Mouse (Mus musculus): ENCODE results near the gene Pld6.
A peak's percentile ranks its signal among the peaks of the same experiment; 100 is the strongest.

The Pld6 gene

DNA sequence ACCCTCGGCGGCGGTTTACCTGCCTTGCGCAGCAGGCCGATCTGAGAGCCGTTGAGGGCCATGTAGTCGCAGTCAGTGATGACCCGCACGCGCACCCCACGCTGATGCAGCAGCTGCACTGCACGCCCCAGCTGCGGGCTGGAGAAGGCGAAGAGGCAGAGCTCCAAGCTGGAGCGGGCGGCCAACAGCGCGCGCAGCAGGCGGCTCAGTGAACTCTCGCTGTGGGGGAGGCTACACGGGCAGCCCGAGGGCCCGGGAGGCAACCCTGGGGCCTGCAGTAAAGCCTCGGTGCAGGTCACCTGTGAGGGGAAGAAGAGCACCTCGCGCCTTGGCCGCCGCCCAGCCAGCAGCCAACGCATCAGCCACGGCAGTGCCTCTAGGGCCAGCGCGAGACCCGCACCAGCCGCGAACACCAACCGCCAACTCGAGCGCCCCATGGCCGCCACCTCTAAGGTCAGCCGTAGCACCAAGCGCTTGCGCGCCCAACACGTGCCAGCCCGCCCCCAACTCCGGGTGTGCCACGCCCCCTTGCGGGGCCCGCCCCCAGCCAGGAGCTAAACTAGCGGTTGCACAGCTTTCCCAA, at the start of gene Pld6:
Pld6 (minus strand) TSS at position 447 of the 583 bp plus-strand sequence.
- DNase-seq, result peak; percentile 42 to 56

DNA sequence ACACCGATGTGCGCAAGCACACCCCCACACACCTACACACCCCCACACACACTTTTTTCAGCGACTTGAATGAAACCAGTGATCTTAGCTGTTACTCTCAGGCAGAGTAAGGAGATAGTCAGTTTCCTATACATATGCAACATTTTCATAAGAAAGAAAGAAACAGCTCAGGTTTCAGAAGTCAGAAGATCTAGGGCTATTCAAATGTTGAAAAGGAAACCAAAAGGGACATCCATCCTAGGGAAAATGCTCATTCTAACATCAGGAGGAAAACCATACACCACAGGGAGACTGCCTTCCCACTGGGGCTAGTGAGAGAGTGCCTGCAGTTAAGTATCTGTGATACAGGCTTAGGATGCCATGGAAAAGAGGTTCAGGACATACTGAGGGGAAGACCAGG, 34.2 kb upstream of the Pld6 start:
- no peak for DNase-seq

DNA sequence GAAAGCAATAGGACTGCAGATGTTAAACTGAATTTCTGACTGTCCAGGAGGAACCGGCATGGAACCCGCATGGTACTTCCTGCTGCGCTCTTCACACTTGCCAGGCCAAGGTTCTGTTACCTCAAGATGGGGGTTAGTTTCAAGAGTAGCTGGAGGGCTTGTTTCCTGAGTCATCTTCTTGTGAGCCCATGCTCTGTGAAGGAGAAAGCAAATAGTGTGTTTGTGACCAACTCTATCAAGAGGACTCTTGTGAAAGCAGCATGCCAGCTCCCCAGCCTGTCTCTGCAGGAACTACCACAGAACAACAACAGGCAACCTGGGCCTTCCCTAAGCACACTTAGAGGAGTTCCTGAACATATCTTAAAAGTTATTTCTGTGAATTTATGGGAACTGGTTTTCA, 30.5 kb upstream of the Pld6 start:
- DNase-seq, result no peak

DNA sequence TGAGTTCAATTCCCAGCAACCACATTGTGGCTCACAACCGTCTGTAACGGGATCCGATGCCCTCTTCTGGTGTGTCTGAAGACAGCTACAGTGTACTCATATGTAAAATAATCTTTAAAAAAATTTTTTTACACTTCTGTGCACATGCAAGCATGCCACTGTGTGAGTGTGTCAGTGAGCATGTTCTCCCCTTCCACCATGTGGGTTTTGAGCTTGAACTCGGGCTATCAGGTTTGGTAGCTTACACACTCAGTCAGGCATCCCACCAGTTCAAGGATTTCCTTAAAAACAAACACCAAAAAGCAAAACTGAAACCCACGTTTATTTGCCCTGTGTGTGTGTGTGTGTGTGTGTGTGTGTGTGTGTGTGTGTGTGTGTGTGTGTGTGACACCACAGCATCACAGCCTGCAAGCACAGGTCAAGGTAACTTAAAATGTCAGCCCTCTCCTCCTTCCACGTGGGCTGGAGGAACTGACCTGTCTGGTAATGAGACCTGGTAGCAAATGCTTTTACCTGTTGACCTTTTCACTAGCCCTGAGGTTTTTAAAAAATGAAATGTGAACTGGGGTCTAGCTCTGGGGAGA, 28.1 kb upstream of the Pld6 start:
- no peak for DNase-seq

DNA sequence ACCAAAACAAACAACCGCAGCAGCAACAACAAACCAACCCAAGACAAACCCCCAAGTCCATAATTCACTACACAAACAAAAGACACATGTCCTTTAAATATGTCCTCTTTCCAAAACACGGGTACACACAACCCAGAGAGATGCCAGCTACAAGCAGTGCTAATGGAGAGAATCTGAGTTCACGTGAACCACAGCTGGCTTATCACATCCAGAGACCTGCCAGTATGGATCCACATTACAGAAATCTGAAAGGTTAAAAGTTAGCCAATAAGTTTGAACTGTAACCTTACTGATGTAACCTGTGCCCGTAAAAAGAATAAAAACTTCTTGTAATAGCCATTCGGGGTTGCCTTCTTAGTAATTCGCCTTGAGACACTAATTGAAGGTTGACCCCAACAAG, 27.5 kb upstream of the Pld6 start:
- no peak for DNase-seq

DNA sequence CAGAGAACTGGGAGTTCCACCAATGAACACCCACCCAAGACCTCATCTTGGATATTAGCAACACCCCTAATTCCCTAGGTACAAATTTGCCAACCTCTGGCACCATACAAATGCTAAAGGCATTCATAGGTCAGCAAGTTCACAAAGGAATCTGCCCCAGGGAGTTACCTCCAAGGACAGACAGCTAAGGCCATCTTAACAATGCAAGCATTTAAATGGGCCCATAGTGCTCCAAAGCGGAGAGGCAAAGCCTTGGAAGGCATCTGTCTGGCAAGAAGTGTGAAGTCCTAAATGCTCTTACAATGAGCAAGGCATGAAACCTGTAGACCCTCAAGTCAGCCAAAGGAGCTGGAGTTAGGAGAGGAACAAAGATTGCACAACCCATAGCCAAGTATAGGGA, 26.9 kb upstream of the Pld6 start:
- no peak for DNase-seq

DNA sequence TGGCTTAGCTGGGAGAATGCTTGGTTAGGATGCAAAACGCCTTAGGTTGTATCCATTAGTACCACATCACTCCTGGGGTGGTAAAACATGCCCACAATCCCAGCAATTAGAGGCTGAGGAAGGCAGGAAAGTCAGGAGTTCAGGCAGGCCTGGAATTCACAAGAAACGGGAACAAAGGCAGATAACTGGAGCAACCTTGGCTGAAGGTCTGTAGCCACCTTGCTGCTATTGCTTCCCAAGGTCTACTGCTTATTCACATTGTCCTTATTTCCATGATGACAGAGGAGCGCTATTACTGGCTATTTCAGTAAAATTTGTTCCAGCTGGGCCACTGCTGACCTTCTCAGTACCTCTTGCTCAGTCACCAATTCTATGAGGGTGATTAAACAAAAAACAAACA, 25.8 kb upstream of the Pld6 start:
- no peak for DNase-seq

DNA sequence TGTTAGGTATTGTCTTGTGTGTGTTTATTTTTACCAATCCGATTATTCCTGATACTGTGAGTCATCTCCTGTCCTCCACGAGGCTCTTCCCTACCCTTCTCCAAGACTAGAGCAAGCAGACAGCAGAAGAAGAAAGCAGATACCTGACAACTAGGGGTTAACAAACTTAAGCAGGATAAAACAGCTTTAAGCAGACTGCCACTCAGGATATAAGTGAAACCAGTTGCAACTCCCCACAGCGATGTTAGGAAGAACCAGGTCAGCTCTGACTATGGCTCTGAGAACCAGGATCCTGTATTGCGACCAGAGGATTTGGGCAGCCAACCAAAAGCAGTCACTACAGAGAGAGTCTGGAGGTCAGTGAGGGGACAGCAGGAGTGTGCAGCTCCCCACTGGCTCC, 23.8 kb upstream of the Pld6 start:
- DNase-seq, result no peak

DNA sequence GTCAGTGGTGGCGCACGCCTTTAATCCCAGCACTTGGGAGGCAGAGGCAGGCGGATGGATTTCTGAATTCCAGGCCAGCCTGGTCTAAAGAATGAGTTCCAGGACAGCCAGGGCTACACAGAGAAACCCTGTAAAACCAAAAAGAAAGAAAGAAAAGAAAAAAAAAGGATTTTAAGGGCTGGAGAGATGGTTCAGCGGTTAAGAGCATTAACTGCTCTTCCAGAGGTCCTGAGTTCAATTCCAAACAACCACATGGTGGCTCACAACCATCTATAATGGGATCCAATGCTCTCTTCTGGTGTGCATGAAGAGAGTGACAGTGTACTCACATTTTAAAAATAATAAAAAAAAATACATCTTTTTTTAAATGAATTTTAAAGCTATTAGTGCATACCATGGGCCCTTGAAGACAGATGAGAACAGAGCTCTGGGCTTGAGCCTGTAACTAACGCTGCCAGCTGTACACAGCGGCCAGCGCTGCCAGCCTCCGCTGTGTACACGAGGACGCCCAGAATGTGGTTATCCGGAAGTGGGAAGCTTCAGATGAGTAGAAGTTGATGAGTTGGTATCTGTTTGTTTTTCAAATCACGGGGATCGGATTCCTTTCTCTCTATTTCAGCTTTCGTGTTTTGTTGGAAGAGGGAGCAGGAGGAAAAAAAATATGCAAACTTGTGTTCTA, 23.2 kb upstream of the Pld6 start:
- DNase-seq, result no peak

DNA sequence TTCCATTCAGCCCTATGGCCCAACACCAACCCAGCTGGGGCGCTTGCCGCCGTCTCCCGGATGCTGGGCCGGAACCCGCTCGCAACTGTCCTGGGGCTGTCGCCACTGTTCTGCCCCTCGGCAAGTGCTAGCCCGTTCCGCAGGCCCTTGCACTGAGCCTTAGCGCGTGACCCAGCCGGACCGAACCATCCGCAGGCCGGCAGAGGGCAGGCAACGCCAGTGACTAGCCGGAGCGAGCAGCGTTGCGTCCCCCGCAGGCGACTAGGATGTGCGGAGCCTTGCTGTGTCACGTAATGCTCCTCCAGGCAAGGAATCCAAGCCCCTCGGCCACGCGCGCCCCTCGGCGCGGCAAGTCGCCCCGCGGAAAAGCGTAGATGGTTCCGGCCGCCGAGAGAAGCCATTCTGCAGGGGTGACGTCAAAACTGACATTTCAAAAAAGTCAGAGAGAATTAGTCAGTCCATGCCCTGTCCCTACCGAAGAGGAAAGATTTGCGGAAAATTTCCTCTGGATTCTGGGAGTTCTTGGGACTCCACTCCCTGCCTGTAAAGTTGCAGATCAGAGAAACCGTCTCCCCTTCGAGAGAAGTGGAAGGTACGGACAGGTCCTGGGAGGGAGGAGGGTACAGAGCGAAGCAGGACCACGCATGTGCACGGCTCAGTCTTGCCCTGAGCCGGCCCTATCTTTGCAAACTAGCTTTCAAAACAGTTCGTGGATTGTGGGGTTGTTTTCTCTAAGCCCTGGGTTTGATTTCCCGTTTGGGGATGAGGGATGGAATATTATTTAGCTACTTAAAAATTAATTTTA, 22.4 kb upstream of the Pld6 start, which contains the start of gene Flcn:
Flcn (minus strand) TSS at position 347 of the 805 bp plus-strand sequence.
- peak; percentile 92 to 94 for DNase-seq

DNA sequence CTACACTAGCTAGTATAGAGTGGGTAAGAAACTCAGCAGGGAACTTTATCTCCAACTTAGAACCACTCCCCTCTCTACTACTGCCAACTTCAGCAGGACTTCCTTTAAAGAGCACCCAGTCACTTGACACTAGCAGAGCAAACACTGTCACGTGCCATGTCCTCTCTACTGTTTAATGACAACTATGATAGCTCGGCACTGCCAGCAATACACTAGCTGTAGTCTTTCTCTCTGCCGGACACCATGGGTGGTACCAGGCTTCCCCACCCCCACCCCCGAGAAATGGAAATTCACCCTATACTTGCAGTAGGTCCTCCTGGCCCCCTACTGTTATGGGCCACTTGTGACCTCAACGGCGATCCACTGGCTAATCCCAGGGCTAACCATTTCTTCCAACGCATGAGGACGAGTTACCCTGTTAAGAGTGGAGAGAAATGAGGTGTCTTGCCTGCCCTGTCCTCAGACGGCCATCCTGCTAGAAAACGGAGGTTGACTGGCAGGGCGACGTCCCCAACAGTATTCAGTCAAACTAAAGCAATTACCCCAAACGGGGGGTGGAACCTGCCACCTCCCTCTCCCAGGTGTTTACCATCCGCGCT, 21.7 kb upstream of the Pld6 start:
- DNase-seq, result no peak

DNA sequence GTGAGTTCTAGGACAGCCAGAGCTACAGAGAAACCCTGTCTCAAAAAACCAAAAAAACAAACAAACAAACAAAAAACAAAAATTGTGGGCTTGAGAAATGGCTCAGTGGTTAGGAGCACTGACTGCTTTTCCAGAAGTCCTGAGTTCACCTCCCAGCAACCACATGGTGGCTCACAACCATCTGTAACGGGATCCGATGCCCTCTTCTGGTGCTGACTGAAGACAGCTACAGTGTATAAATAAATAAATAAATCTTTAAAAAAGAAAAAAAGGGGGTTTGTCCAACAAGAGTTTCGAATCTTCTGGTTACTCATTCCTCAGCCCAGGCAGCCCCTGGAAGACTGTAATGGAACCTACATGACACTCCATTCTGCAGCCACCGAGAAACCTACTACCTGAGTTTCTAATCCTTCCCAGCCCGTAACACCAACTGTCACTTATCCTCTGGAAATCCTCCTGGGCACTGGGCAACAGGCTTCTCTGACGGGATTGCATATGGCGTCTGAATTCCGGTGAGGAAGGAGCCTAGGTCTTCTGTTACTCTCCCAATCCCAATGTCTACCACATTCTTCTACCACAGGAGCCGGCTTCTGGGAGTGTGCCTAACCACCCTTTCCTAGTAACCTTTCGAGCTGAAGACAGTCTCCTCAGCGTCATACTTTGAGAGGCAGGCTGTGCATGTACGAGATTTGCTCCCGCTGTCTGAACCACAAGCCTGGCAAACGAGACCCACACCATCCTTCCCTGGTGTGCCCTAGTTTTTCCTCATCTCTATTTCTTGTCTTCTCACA, 20.9 kb upstream of the Pld6 start:
- peak; percentile 40 to 47 for DNase-seq

DNA sequence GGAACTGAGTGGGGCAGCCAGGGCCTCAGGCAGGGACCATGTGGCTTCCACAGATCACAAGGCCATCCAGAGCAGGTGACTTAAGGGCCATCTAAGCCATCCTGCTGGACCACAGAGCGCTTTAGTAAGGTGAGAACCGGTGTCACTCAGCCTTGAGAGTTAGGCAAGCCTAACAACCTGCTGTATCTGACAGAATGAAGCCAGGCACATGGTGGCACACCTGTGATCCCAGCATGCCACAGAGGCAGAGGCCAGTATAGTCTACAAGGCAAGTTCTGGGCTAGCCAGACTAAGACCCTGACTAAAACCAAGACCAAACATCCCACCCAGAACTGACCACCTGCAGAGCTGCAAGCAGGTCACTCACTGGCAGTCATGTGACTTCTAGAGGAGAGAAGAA, 18.2 kb upstream of the Pld6 start:
- peak; percentile 52 to 54 for DNase-seq

DNA sequence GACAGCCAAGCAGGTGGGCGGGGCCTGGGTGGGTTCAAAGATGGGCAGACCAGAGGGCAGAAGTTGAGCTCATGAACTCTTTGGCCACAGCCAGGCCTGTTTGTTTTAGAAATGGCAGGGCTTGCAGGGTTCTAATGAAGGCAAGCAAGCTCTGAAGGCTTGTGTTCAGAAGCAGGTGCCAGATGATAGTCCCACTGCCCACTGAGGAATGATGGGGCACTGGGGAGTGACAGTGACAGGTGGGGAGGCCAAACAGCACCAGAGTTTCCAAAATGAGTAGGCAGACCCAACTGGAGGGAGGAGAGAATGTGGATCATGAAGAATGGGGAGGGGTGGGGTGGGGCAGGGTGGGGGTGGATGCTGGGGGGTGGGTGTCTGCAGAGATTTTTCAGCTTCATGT, 17.8 kb upstream of the Pld6 start:
- no peak for DNase-seq

DNA sequence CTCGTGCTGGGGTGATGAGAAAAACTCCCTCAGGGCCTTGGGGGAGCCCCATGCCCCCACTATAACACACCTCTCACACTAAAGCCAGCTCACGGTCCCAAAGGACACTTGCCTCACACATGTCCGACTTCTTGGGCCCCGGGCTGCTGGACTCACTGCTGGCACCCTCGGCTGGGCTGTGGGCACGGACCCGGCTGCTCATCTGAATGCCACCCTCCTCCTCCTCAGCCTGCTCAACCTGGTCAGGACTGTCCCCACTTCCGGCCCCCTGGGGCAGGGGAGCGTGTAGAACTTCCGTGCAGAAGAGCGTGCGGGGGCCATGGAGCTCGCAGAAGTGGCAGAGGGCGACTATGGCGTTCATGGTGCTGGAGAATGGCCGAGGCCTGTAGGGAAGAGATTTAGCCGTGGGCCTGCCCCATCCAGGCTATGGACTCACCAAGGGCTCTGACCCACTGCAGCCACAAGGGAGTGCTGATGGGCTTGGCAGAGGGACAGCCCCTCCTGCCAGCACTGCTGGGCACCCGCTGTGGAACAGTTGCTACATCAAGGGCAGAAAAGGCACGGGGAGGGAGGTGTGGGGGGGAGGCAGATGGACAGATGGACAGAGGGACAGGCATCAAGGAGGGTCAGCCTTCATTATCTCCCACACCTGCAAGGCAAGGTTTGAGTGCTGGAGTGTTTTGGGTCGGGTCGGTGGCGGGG, 17.1 kb upstream of the Pld6 start:
- DNase-seq, result peak; percentile 79 to 86

DNA sequence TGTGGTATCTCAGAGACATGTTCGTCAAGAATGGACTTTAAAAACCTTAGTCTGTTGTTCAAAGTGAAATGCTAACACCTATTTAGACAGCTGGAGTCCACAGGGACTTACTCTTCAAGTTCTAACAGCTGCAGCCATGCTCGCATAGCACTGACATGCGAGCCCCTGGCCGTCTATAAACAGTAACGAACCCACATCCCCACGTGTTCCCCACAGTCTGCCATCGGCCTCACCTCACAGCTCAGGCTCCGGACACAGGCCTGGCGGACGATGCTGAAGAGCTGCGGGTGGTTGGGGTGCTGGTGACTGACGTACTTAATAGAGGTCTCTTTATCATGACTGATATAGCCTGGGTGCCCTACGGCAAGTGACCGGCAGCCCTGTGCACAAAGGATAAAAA, 16.1 kb upstream of the Pld6 start:
- no peak for DNase-seq

DNA sequence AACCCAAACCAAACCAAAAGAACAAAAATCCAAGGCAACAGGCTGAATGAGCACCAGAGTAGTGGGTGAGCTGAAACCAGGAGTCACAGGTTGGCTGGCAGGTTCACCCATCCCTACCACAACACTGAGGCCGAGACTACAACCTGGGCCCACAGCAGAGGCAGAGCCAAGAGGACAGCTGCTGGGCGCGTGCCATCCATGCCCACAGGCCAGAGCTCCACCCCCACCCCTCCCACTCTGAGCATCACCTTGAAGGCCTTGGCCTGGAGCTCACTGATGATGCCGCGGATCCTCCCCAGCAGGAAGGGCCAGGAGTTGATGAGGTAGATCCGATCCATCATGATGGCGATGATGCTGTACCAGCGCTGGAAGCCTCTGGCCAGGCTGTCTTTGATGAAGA, 14.4 kb upstream of the Pld6 start:
- peak in 1 of 2 experiments; percentile 61 for DNase-seq

DNA sequence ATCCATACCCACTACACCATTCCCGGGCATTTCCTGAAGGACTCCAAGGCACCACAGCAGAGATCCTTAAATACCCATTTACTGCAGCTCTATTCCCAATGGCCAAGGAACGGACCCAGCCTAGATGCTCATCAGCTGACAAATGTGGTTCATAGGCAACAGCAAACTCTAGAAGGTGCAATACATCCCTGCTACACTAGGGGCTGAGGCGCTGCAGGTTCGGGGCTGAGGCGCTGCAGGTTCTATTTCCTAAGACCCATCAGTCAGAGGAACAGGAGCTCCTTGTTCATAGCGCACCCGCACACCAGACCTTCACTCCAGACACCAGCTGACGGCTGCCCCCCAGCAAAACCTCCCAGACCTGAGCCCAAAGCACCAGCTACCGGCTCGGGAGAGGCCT, 13.0 kb upstream of the Pld6 start:
- no peak for DNase-seq

DNA sequence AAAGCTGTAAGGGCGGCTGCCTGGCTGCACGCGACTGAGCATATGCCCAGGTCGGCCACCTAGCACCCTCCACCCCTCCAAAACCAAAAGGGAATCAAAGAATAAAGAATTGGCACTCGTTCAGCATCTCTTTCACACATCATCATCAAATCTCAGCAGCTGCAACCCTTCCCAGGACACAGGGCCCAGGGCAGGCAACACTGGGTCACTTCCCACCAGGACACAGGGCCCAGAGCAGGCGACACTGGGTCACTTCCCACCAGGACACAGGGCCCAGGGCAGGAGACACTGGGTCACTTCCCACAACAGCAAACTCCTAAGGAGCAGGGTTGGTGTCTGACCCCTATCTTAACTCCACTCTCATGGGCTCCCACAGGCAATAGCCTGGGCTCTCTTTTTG, 5.9 kb upstream of the Pld6 start:
- DNase-seq, result no peak

DNA sequence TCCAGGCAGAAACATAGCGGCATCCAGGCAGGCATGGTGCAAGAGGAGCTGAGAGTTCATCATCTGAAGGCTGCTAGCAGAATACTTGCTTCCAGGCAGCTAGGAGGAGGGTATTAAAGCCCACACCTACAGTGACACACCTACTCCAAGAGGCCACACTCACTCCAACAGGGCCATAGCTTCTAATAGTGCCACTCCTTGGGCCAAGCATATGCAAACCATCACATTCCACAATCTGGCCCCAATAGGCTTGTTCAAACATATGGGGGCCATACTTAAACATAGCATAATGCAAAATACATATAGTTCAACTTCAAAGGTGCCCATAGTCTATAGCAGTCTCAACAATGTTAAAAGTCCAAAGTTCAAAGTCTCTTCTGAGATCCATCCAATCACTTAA, 1.9 kb upstream of the Pld6 start:
- DNase-seq, result no peak

DNA sequence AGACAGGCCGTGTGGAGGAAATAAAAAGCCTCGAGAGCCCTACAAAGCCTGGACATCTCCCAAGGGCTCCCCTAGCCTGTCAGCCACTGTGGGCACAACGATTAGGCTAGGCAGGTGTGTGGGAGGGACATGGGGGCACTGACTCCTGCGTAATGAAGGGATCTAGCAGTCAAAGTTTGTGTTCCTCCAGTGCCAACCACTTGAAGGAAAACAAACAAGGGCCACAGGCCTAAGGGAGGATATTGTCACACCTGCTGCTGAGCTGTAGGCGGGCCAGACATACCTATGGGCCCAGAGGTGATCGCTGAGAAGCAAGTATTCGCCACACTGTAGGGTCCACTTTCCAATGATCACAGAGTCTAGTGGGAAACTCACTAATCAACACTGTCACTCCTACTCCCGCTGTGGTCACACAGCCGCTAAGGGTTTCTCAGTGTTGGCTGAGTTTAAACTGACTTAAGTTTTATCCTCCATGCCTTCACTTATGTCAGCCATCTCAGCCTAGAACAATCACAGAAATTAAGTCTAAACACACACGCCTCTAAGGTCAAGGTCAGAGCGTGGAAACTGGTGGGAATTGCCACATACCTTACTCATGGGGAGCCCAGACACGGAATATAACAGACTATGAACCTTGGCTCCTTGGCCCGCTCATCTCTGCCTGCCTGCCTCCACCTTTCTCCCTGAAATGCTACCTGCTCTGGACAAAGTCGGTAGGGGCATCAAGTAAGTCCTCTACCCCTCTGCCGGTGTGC, 824 bp downstream of the Pld6 start:
- no peak for DNase-seq

Measured in cerebellum, postnatal 25 days (tissue).